Mouse (Mus musculus) intestine, postnatal 0 days (tissue): ENCODE measurements around the gene Col2a1. TPM values are rescaled to one million over a fixed set of nuclear protein-coding genes. Genes with fewer than 3 reads are reported as not detected.

Experiments
- ATAC-seq: fragments of 200-750 bp; cut with Nextera tagmentation; 2 replicates; pipeline ENCODE4 v1.8.0; 2017; ENCODE audit warnings: mild to moderate bottlenecking, moderate TSS enrichment, moderate library complexity
- H3K27ac ChIP-seq: fragments of 300-500 bp; sonication (generic); 2 replicates; pipeline ENCODE4 v1.5.1; 2014; ENCODE audit warnings: mild to moderate bottlenecking, low read depth, low read length, moderate library complexity
- H3K27me3 ChIP-seq: fragments of 300-500 bp; sonication (generic); replicated peaks from 2 replicates; pipeline ENCODE4 v1.6.1; 2014; ENCODE audit warnings: low read length, mixed read lengths; ENCODE audit not compliant: control insufficient read depth, insufficient read depth
- H3K36me3 ChIP-seq: fragments of 300-500 bp; sonication (generic); 2 replicates; pipeline ENCODE4 v1.6.1; 2014; ENCODE audit warnings: mild to moderate bottlenecking, moderate library complexity; ENCODE audit not compliant: control insufficient read depth, insufficient read depth
- H3K4me1 ChIP-seq: fragments of 300-500 bp; sonication (generic); replicated peaks from 2 replicates; pipeline ENCODE4 v1.6.1; 2014; ENCODE audit warnings: antibody characterized with exemption, low read length, mixed read lengths; ENCODE audit not compliant: control insufficient read depth, insufficient read depth
- H3K4me2 ChIP-seq: fragments of 300-500 bp; sonication (generic); replicated peaks from 2 replicates; pipeline ENCODE4 v1.6.1; 2014; ENCODE audit warnings: low read depth, mild to moderate bottlenecking, moderate library complexity
- H3K4me3 ChIP-seq: fragments of 300-500 bp; sonication (generic); 2 replicates; pipeline ENCODE4 v1.5.1; 2014; ENCODE audit warnings: low read depth, low read length
- H3K9ac ChIP-seq: fragments of 300-500 bp; sonication (generic); 2 replicates; pipeline ENCODE4 v1.6.1; 2014; ENCODE audit warnings: mild to moderate bottlenecking, low read depth, low read length
- H3K9me3 ChIP-seq: fragments of 300-500 bp; sonication (generic); 2 replicates; pipeline ENCODE4 v1.6.1; 2016; ENCODE audit warnings: mixed run types; ENCODE audit not compliant: control insufficient read depth
- CTCF ChIP-seq: sonication (generic); IDR thresholded peaks from 2 replicates; pipeline ENCODE4 v1.5.1; 2016; ENCODE audit warnings: low read depth, mild to moderate bottlenecking, control low read depth, antibody characterized with exemption, moderate library complexity
- WGBS: fragments of 180-500 bp; shearing (Covaris S2); extraction: QIAGEN DNeasy Blood & Tissue Kit; methylation state at CpG from one replicate; pipeline ENCODE4 v1.1.7; 2014; 5-methylcytosine and 5-hydroxymethylcytosine counted together
- polyA plus RNA-seq: library from polyadenylated mRNA; unstranded; fragments of >200 nt; fragmentation: Nextera tagmentation; extraction: Ambion mirVana; gene quantifications from 2 replicates; pipeline ENCODE4 v1.2.1, GENCODE M21; 2015

Gene Col2a1
- polyA plus RNA-seq, 1 experiment from 2014 or later: 0.09 TPM

DNA sequence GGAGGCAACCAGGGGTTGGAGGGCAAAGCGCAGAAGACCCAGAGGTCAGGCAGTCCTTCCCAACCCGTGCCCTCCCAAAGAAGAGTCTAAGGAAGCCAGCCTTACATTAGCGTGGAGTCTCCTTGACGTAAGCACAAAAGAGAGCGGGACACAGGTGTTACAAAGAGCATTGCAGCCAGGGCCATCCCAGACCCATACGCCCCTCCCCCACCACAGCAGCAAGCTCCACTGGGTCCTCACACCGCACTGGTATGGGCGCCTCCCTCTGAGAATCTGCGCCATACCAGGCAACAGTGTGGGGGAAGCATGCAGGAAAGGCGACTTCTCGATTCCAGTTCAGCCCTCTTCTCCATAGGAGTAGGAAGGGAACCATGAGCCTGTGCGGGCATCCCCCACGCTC lies 4.9 kb downstream of the Col2a1 start:
- peaks cover 11% of the 10 kb centered on the region for H3K4me1 ChIP-seq
- 18% methylated on average over 13 of the region's 13 CpGs for WGBS
- H3K9me3 ChIP-seq: no peaks in the 10 kb centered on the region
- H3K27me3 ChIP-seq: peaks cover 76% of the 10 kb centered on the region
- ATAC-seq: no peak
- TF ChIP-seq CTCF: no peak
- H3K4me2 ChIP-seq: no peak overlapping the region
- no peaks in the 10 kb centered on the region for H3K36me3 ChIP-seq
- no peak overlapping the region for H3K4me3 ChIP-seq
- no peak overlapping the region for H3K27ac ChIP-seq
- H3K9ac ChIP-seq: no peak overlapping the region

DNA sequence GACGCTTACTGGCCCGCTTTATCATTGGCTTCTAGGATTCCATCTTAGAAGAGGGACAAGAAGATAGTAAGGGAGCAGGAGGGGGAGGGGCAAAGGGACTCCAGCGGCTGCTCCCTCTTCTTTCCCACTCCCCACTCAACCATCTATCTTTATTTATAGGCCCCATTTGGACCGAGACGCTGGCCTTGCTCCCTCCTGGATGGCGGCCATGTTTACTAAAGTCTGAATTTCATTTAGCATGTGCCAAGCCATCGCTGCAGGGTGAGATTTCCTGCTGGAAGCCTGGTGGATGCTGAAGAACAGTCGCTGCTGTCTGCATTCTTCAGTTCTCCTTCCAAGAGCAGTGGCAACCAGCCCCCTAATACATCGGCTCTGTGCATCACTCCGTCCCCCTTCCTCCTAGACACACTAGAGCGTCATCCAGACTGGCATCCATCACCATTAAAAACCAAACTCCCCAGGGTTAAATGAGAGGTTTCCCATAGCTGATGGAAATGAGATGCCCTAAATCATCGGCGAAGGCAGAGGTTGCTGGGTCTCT lies 7.7 kb downstream of the Col2a1 start:
- ATAC-seq: no peak
- Histone ChIP-seq H3K9ac (no peak overlapping the region), H3K4me2 (no peak overlapping the region), H3K27me3 (peaks cover 49% of the 10 kb centered on the region), H3K27ac (no peak overlapping the region), H3K9me3 (no peaks in the 10 kb centered on the region), H3K36me3 (no peaks in the 10 kb centered on the region), H3K4me1 (peaks cover 6% of the 10 kb centered on the region), H3K4me3 (no peak overlapping the region)
- 62% methylated on average over 13 of the region's 13 CpGs for WGBS
- no peak for TF ChIP-seq CTCF

DNA sequence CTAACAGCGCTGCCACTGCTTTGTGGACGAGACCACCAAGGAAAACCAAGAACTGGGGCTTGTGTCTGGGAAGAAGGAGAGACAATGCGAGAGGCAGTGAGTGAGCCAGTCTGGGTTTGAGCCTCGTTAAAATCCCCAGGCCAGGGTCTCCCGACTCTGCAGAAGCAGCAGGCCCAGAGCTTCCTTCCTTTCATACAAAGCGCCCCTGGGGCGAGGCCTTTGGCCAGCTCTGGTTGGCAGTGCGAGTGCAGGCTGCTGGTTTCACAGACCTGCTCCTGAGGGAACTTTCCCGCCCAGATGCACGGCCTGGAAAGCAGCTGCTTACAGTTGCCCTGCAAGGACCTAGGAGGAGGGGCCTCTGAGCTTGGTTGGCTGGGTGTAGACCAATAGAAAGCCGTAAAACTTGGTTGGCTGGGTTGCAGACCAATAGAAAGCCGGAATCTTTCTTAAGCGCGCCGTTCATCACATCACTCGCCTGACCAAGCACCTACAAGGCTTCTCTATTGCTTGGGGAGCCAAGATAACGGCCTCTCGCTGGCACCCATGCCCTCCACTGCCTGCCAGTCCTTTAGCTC lies 11.7 kb downstream of the Col2a1 start:
- H3K9me3 ChIP-seq: no peaks in the 10 kb centered on the region
- no peak overlapping the region for H3K4me3 ChIP-seq
- 7% methylated on average over 18 of the region's 18 CpGs for whole genome bisulfite sequencing
- H3K27ac ChIP-seq: no peak overlapping the region
- TF ChIP-seq CTCF: no peak
- peaks cover 9% of the 10 kb centered on the region for H3K27me3 ChIP-seq
- peak overlapping the region; percentile 54 for H3K4me2 ChIP-seq
- H3K4me1 ChIP-seq: no peaks in the 10 kb centered on the region
- no peaks in the 10 kb centered on the region for H3K36me3 ChIP-seq
- H3K9ac ChIP-seq: 0 out of 2 replicates have a peak overlapping the region, but pooled peaks have one; percentile 8
- ATAC-seq: peak; percentile 89

DNA sequence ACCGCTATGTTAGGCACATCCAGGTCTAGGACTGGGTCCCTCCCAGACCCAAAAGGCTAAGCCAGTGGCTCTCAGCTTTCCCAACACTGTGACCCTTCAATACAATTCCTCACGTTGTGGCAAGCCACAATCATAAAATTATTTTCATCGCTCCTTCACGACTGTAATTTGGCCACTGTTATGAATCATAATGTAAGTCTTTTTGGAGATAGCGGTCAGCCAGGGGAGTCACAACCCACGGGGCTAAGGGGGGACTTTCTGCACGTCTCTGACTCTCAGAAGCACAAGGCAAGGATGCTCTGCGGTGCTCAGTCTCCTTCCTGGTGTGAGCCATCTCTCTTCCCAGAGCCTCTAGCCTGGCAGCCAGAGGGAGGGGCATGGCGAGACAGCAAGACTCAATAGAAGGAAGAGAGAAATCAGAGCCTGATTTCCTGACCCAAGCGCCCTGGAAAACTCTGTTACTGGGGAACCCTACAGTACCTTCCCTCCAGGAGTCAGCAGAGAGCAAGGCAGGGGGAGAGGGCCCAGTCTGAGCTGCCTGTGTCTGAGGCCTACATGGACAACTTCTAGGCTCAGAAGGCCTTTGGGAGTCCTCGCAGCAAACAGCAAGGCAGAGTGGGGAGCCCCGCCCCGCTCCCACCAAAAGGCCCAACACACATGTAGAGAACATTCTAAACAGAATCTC lies 12.3 kb downstream of the Col2a1 start:
- Histone ChIP-seq H3K27me3 (peaks cover 4% of the 10 kb centered on the region; the same call in 1 of the 2 replicates), H3K36me3 (no peaks in the 10 kb centered on the region), H3K4me2 (peak overlapping the region; percentile 54; the same call in 1 of the 2 replicates), H3K4me3 (no peak overlapping the region), H3K27ac (no peak overlapping the region), H3K9me3 (no peaks in the 10 kb centered on the region), H3K9ac (0 out of 2 replicates have a peak overlapping the region, but pooled peaks have one; percentile 8), H3K4me1 (no peaks in the 10 kb centered on the region)
- ATAC-seq: 0 out of 2 replicates have a peak, but pooled peaks have one; percentile 34
- WGBS: 67% methylated on average over 13 of the region's 13 CpGs
- peak; percentile 59 for TF ChIP-seq CTCF

DNA sequence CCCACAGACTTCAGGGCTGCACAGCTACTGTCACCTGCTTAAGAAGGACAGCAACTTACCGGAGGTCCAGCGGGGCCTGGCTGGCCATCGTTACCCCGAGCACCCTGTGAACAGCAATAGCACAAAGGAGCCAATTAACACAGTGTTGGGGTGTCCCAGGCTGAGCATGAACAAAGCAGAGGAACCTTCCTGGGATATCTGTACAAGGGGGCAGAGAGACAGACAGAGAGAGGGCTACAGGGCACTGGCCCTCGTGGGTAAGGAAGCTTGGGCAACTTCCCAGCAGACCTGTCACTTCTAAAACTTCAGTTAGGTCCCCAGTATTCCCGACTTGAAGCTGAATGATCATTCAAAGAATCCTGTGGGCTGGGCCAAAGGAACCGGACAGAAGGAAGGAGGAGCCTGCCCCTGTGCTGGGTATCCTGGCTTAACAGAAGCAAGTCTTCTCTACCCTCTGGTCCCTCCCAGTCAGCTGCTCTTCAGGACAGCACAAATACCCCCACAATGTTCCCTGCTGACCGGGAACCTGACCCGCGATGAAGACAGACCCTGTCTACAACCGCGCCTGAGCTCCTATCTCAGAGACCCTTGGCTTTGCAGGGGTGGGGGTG lies 13.1 kb downstream of the Col2a1 start:
- H3K27ac ChIP-seq: no peak overlapping the region
- no peak for ATAC-seq

DNA sequence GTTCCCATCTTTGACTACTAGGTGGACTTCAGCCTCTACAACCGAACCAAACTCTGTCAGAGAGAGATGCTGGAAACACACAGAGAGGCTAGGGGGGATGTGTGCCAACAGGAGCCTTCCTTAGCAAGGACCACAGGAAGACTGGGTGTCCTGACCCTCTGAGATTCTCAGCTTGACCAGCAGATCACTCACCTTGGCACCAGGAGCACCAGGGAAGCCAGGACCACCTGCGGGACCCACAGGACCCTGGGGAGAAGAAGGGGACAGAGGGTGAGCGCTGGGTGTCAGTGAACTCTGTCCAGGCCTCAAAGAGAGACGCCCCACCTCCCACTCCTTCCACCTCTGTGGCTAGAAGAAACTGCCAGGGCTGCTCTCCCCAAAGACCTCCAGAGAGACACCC lies 13.8 kb downstream of the Col2a1 start:
- TF ChIP-seq CTCF: no peak
- no peaks in the 10 kb centered on the region for H3K9me3 ChIP-seq
- H3K4me1 ChIP-seq: no peaks in the 10 kb centered on the region
- 0 out of 2 replicates have a peak, but pooled peaks cover 2% of the 10 kb centered on the region for H3K27me3 ChIP-seq
- no peak overlapping the region for H3K4me2 ChIP-seq
- no peak overlapping the region for H3K4me3 ChIP-seq
- no peak overlapping the region for H3K27ac ChIP-seq
- WGBS: 45% methylated on average over 4 of the region's 4 CpGs
- ATAC-seq: no peak
- H3K9ac ChIP-seq: no peak overlapping the region
- no peaks in the 10 kb centered on the region for H3K36me3 ChIP-seq

More for the DNA sequence above, 13.1 kb downstream of the Col2a1 start:
- no peak overlapping the region for H3K4me3 ChIP-seq
- H3K4me2 ChIP-seq: no peak overlapping the region
- 0 out of 2 replicates have a peak, but pooled peaks cover 2% of the 10 kb centered on the region for H3K27me3 ChIP-seq
- H3K36me3 ChIP-seq: no peaks in the 10 kb centered on the region
- no peak overlapping the region for H3K9ac ChIP-seq
- no peak for TF ChIP-seq CTCF
- H3K4me1 ChIP-seq: no peaks in the 10 kb centered on the region
- 65% methylated on average over 12 of the region's 12 CpGs for WGBS
- no peaks in the 10 kb centered on the region for H3K9me3 ChIP-seq
